Mouse (Mus musculus): Measurements from ENCODE around the gene Il17rc.

Gene Il17rc

DNA sequence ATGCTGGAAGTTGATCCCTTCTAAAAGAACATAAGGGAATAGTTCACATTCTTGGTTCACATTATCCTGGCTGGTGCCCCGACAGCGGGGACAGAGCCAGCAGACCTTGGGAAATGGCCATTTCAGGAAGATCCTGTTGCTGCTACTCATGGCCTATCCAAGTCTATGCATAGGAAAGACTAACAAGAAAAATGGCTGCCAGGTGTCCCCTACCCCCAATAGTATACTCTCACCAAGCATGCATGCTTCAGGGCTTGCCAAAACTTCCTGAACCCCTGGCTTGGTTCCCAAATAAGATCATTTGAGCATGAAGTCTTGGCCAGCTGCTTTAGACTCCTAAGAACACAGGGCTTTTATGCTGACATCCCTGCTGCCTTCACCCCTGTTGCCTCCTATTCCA is 19.4 kb upstream of the Il17rc start:
- CTCF ChIA-PET = no interaction called here

DNA sequence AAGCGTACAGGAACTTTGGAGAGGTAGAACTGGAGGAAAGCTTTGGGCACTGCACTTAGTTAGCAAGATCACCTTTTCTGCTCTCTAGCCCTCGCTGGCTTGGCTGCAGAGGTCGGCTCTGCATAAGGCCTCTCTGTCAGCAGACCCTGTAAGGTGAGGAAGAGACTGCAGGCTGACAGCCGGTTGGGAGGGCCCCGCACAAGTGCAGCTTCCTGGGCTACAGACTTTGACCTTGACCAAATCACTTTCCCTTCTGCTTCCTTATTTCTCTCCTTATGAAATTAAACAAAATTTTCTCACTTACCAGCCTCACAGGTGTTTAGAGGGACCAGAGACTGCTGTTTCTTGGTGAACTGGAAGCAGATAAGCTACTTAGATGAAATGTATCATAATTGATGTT is 16.2 kb upstream of the Il17rc start:
- CTCF ChIA-PET = no interaction called here

DNA sequence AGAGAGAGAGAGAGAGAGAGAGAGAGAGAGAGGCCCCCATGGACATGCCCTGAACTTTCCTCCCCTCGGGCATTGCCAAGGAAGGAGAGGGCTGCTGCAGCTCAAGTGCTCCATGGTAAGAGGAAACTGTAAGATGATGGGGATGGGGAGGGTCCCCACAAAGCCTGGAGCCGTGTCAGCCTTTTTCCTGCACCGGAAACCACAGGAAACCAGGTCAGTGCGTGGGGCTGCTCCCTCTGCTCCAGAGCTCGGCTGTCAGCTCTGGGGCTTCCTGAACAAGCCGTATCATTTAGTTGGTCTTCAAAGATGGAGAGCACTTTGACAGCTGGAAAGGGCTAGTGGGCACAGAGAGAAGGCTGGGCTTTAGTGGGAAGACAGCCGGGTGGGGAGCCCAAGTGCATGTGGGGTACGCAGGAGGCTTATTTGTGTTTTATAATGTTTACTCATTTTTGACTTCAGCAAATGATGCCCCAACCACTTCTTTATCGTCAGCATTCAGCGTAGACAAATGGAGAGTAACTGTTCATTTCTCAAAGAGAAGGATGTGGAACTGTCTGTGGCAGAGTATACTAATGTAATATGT is 13.2 kb upstream of the Il17rc start, which contains the start of gene Il17re:
Gene Il17re, plus strand, starts transcription at position 533 of the 583 bp plus-strand sequence.
- CTCF ChIA-PET = no interaction called here

DNA sequence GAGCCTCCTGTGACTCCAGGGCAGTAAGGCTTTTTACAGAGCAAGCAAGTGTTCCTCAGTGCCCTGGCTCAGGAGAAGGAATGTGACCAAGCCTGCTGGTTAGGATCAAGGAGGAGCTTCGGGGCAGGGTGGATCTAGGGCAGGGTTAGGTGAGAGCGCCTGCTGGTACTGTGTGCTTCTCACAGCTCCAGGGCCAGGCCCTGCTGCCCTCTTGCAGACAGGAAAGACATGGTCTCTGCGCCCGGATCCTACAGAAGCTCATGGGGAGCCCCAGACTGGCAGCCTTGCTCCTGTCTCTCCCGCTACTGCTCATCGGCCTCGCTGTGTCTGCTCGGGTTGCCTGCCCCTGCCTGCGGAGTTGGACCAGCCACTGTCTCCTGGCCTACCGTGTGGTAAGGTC is 12.6 kb upstream of the Il17rc start:
- CTCF ChIA-PET = no interaction called here

DNA sequence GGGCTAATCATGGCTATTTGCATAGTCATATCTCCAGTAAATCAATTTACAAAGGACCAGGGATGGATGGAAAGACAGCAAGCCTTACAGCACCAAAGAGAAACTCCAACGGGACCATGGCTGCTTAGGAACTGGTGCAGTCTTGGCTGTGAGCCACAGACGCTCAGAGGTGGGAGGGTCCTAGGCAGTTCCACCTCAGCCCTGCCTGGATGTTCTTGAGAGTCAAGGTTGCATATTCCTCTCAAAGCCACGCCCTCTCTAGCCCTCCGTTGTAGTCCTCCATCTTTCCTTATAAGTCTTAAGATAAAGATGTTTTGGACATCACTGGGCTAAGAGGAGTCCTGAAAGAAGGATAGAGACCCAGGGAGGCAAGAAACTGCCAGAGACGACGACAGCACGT is 7.2 kb upstream of the Il17rc start:
- CTCF ChIA-PET = no interaction called here

DNA sequence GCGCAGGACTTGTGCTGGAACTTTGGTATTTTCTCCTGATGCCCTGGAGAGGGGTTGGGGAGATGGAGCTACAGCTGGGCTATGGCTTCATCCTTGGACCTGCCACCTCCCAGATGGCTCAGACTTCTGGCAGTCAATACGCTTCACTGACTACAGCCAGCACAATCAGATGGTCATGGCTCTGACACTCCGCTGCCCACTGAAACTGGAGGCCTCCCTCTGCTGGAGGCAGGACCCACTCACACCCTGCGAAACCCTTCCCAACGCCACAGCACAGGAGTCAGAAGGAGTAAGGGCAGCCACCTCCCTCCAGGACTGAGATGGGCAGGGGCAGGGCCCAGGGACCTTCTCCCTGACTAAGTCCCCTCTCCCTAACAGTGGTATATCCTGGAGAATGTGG is 5.6 kb upstream of the Il17rc start:
- CTCF ChIA-PET = no interaction called here

DNA sequence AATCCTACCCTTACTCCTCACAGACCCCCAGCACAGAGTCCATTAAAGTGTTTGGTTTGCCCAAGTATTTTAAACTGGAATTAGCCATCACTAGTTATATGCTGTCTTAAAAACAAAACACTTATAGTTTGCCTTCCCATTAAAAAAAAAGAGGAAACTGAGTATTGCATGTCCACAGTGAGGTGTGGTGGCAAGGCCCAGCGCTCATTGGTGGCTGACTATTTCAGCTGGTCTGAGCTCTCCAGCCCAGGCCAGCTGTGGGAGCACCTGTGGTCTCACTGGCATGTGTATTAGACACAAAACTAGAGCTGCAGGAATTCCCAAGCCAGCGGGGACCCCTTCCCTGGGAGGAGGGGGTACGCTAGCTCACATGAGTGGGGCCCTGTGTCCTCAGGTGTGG is 2.7 kb upstream of the Il17rc start:
- CTCF ChIA-PET = no interaction called here

DNA sequence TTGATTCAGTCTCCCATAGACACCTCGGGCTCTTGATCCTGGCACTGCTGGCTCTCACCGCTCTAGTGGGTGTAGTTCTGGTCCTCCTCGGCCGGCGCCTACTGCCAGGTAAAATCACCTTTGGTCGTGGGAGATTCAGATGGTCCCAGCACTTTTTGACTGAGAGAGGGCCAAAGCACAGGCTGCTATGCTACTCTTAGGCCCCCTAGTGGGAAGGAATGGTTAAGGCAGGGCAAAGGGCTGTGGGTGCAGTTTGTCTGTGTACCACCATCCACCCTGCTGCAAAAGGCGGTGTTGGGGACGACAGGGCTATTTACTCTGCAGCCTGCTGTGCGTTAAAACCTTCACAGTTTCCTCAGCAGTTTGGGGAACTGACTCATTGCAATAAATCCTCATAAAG is 2.2 kb upstream of the Il17rc start:
- CTCF ChIA-PET = interaction anchor here (0.7 kb wide), 1 partner anchor 8 kb away, joined by 3 read pairs; no protein-coding TSS in a partner anchor

DNA sequence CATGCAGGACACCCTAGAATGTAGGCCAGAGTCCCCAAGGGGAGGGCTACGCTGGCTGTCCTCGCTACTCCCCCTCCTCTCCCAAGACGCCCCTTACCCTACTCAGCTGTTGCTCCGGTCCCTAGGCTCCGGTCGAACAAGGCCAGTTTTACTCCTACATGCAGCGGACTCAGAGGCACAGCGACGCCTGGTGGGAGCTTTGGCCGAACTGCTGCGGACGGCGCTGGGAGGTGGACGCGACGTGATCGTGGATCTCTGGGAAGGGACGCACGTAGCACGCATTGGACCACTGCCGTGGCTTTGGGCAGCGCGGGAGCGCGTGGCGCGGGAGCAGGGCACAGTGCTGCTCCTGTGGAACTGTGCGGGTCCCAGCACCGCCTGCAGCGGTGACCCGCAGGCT is 1.8 kb upstream of the Il17rc start:
- CTCF ChIA-PET = interaction anchor here (0.7 kb wide), 1 partner anchor 9 kb away, joined by 3 read pairs; no protein-coding TSS in a partner anchor

DNA sequence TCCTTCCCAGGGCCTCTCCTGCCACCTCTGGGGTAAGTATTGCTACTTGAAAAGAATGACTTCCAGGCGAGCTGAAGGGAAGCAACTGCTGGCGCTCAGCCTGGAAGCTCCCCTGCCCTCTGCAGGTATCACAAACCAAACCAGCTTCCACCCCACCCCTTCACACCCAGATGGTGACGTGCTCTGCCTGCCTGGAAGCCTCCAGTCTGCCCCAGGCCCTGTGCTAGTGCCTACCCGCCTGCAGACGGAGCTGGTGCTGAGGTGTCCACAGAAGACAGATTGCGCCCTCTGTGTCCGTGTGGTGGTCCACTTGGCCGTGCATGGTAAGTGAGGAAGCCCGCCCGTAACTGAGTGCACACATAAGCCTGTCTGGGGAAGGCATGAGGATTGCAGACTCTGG is 834 bp downstream of the Il17rc start:
- CTCF ChIA-PET = no interaction called here

DNA sequence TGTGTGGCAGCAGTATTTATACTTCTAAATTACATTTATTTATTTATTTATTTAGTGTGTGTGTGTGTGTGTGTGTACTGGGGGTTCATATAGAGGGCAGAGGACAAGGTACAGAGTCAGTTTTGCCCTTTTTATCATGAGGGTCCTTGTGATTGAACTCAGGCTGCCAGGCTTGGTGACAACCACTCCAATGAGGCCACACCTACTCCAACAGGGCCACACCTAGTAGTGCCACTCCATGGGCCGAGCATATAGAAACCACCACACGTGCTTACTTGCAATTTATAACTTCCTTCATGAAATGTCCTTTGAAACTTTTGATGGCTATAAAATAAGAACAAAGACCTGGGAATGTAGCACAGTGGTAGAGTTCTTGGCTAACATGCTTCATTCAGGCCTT is 2.0 kb downstream of the Il17rc start:
- CTCF ChIA-PET = no interaction called here

DNA sequence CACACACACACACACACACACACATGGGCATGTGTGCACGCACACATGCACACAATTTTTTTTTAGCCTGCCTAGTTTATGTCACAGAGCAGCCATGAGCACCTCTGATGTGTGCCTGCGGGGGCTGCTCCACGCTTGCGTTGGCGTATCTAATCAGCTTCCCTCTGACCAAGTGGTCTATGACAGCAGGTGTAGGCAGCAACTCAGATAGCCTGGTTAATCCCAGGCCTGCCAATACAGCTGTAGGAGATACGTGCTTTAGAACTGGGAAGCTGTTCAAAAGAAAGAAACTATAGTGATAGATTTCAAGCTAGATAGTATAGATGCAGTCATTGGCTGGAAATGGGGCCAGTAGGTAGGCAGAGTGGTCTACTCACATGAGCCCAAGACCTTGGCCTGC is 2.5 kb downstream of the Il17rc start:
- CTCF ChIA-PET = no interaction called here

DNA sequence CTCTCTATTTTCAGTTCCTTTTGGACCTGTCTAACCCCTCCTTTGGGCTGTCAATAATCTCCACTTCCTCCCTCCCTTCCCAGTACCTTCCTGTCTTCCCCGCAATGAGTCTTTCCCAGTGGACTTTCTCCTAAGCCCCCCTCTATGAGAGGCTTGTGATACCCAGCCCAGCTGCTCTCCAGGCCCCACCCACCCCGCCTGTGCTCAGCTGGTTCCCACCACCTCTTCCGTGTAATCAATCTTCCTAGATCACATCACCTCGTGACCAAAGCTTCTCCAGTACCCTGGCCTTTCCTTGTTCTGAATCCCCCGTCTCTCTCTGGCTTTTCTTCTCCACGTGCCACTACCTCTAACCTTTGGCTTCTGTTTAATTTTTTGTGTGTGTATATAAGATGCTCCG is 6.1 kb downstream of the Il17rc start:
- CTCF ChIA-PET = no interaction called here

DNA sequence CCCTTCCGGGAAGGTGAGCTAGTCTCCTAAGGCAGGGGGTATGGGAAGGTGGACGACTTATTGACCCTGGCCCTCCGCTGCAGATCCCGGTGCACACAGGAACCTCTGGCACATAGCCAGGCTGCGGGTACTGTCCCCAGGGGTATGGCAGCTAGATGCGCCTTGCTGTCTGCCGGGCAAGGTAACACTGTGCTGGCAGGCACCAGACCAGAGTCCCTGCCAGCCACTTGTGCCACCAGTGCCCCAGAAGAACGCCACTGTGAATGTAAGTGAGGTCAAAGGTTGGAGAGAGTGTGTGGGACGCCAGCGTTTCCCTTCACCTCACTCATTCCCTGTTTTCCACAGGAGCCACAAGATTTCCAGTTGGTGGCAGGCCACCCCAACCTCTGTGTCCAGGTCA is 7.7 kb downstream of the Il17rc start:
- CTCF ChIA-PET = no interaction called here

DNA sequence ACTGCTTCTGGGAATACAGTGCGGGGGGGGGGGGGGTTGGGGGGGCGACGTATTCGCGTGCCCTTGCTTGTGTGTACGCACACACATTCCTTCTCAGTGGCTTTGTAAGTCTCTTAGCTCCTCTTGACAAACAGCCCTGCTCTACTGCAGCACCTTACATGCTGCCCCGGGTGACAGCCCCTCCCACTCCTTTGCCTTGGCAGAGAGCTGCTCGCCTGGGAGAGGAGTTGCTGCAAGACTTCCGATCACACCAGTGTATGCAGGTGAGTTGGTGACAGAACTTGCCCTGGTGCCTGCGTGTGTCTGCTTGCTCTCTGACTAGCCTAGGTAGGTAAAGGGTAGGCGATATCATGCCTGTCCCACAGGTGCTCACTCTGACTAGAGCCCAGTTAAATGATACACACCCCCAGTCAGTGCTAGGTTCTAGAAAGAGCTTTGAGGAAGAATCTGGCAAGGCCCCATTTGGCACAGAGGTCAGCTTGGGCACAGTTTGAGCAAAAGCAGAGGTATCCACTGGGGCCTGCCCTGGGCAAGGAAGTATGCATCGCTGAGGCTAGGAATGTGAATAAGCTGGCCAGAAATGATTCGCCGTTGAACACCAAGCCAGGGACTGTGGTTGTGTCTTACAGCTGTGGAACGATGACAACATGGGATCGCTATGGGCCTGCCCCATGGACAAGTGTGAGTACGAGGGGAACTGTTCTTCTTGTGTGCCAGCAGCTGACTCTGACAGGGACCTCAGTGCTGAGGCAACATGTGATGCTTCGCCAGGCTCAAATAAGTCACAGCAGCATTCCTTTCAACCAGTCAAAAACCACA is 9.5 kb downstream of the Il17rc start:
- CTCF ChIA-PET = interaction anchor here (2.2 kb wide), 1 partner anchor 14 kb away, joined by 10 read pairs; no protein-coding TSS in a partner anchor

DNA sequence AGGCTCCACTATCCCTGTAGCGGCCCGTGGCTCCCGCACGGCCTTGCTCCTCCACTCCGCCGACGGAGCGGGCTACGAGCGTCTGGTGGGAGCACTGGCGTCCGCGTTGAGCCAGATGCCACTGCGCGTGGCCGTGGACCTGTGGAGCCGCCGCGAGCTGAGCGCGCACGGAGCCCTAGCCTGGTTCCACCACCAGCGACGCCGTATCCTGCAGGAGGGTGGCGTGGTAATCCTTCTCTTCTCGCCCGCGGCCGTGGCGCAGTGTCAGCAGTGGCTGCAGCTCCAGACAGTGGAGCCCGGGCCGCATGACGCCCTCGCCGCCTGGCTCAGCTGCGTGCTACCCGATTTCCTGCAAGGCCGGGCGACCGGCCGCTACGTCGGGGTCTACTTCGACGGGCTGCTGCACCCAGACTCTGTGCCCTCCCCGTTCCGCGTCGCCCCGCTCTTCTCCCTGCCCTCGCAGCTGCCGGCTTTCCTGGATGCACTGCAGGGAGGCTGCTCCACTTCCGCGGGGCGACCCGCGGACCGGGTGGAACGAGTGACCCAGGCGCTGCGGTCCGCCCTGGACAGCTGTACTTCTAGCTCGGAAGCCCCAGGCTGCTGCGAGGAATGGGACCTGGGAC is 11.4 kb downstream of the Il17rc start:
- CTCF ChIA-PET = interaction anchor here (2.2 kb wide), 1 partner anchor 12 kb away, joined by 10 read pairs; no protein-coding TSS in a partner anchor

DNA sequence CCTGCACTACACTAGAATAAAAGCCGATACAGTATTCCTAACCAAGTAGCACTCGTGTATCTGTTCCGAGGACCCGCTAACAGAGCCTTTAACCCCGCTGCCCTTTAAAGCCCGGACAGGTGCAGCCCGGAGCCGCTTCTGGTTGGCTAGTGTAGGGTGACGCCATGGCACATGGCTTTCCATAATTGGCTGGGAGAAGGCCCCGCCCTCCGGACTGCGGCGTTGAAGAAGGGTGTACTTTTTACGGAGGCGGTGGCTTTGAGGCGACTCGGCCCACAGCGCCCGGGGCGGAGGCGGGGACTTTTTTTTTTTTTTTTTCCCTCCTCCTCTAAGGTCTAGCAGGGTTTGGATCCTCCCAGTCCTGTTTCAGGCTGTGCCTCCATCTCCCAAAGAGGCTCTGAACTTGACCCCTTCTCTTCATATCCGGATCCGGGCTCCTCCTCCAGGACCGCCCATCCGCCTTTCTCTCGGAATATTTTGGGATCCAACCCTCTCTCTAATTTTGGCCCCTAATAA is 11.9 kb downstream of the Il17rc start, which contains the start of gene Creld1:
Gene Creld1, plus strand, starts transcription at position 198 of the 516 bp plus-strand sequence.
- CTCF ChIA-PET = interaction anchor here (2.2 kb wide), 1 partner anchor 11 kb away, joined by 10 read pairs; no protein-coding TSS in a partner anchor

DNA sequence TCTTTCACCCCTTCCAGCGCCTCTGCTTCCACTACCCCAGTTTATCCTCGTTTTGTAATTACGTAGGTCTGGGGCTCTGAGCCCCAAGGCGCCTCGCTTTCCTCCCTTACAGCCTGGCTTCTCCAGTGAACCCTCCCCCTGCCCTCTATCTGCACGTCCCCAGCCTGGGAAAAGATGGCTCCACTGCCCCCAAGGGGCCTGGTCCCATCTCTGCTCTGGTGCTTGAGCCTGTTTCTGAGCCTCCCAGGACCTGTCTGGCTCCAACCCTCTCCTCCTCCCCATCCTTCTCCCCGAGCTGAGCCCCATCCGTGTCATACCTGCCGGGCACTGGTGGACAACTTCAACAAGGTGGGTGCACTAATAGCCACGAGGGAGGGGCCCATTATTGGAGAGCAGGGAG is 12.5 kb downstream of the Il17rc start:
- CTCF ChIA-PET = no interaction called here

DNA sequence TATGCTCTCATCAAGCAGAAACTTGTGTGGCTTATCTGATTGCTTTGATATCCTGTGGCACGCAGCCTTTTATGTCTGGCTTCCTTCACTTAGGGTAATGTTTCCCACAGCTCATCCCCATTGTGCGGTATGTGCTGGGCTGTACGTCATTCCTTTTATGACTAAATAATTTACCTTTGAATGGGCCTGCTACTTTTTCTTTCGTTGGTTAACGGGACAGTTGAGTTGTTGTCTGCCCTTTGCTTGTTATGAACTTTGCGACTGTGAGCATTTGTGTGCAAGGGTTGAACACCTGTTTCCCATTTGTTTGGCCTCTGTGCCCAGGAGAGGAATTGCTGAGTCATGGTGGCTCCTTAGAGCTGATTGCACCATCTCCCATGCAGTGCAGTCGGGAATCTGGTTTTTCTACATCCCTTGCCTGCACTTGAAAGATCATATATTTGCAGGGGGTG is 15.9 kb downstream of the Il17rc start:
- CTCF ChIA-PET = no interaction called here

DNA sequence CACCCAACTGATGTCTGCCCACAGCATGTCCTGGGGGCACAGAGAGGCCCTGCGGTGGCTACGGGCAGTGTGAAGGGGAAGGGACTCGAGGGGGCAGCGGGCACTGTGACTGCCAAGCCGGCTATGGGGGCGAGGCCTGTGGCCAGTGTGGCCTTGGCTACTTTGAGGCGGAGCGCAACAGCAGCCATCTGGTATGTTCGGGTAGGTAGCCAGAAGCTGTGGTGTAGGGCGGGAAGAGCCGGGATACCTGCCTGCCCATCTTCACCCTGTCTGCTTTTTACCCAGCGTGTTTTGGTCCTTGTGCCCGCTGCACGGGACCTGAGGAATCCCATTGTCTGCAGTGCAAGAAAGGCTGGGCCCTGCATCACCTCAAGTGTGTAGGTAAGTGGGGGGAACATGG is 18.2 kb downstream of the Il17rc start:
- CTCF ChIA-PET = no interaction called here

DNA sequence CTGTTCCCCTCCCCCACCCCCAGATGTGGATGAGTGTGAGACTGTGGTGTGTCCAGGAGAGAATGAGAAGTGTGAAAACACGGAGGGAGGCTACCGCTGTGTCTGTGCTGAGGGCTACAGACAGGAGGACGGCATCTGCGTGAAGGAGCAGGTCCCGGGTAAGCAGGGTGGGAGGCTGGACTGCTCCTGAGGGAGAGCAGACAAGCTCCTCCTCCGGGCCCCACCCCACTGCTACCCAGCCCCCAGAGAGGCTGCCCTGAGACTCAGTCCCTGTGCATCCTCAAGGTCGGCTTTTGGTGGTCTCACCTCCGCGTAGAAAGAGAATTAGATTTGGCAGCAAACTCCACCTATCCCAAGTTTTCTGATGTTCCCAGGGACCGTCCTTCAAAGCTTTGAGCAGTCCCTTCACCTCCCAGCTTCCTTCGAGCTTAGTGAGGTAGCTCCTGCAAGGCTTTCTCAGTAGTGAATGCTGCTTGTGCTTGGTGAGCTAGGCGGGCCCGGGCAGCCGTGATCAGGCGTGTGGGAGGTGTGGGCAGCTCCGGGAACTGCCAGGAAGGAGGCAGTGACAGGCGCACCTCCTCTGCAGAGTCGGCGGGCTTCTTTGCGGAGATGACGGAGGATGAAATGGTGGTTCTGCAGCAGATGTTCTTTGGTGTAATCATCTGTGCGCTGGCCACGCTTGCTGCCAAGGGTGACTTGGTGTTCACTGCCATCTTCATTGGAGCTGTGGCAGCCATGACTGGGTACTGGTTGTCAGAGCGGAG is 21.1 kb downstream of the Il17rc start:
- CTCF ChIA-PET = interaction anchor here (0.7 kb wide), 1 partner anchor 1156 kb away, joined by 3 read pairs; no protein-coding TSS in a partner anchor
